Mouse (Mus musculus): ENCODE measurements around the gene Prkci.

GRCm38 (mm10) chr3:30993066-30993573, 2.4 kb upstream of the Prkci start:
- no peak for TF ChIP-seq E2F4 (IDR thresholded peaks at IDR 0.05; ENCODE audit: insufficient read depth)
- TF ChIP-seq POLR2A (IDR thresholded peaks at IDR 0.05; ENCODE audit: insufficient read length, low read depth), result no peak
- no peak for TF ChIP-seq POLR2AphosphoS2 (IDR thresholded peaks at IDR 0.05; ENCODE audit: insufficient read length, low read depth)
- no peak for TF ChIP-seq USF1 (IDR thresholded peaks at IDR 0.05; ENCODE audit: low read depth)
- no peak for TF ChIP-seq MAX (IDR thresholded peaks at IDR 0.05; ENCODE audit: low read depth)
- no peak for TF ChIP-seq MYOG (IDR thresholded peaks at IDR 0.05; ENCODE audit: control insufficient read depth in 1 of 3, insufficient read depth in 1 of 3, insufficient read length in 2 of 3, low read depth in 2 of 3)
- TF ChIP-seq TCF3 (IDR thresholded peaks at IDR 0.05; ENCODE audit: insufficient read length, low read depth), result no peak
- TF ChIP-seq SRF (IDR thresholded peaks at IDR 0.05; ENCODE audit: control insufficient read depth, insufficient read length, low read depth), result no peak
- no peak for TF ChIP-seq MYOD1 (IDR thresholded peaks at IDR 0.05; ENCODE audit: control insufficient read depth in 1 of 3, insufficient read length in 2 of 3, low read depth in 2 of 3)
- no peak for TF ChIP-seq TCF12 (IDR thresholded peaks at IDR 0.05; ENCODE audit: insufficient read depth, poor library complexity, severe bottlenecking)
